Mouse (Mus musculus): ENCODE measurements around the gene 4430402I18Rik. TPM values are rescaled to one million over a fixed set of nuclear protein-coding genes. Genes with fewer than 3 reads are reported as not detected.

4430402I18Rik gene
- polyA plus RNA-seq, 1 experiment: 0.02 TPM

GRCm38 (mm10) chr19:28850510-28850909 is 117.1 kb downstream of the 4430402I18Rik start:
- TF ChIP-seq USF1 (IDR thresholded peaks at IDR 0.05; ENCODE audit: low read depth) (no peak), CEBPB (IDR thresholded peaks at IDR 0.05; ENCODE audit: low read depth) (no peak)
- no peak overlapping the region for H3ac ChIP-seq (ENCODE audit: control insufficient read depth, insufficient read length, low read depth)
- H3K79me3 ChIP-seq (ENCODE audit: low read depth): no peaks in the 10 kb centered on the region
- no peaks in the 10 kb centered on the region for H3K36me3 ChIP-seq (ENCODE audit: control insufficient read depth, insufficient read depth)
- H3K4me3 ChIP-seq (ENCODE audit: insufficient read depth, poor library complexity, severe bottlenecking): no peak overlapping the region
- peaks cover under 1% of the 10 kb centered on the region for H3K27me3 ChIP-seq (ENCODE audit: control insufficient read depth, insufficient read depth, insufficient read length)
- no peaks in the 10 kb centered on the region for H3K79me2 ChIP-seq (ENCODE audit: control insufficient read depth, insufficient read depth)

DNA sequence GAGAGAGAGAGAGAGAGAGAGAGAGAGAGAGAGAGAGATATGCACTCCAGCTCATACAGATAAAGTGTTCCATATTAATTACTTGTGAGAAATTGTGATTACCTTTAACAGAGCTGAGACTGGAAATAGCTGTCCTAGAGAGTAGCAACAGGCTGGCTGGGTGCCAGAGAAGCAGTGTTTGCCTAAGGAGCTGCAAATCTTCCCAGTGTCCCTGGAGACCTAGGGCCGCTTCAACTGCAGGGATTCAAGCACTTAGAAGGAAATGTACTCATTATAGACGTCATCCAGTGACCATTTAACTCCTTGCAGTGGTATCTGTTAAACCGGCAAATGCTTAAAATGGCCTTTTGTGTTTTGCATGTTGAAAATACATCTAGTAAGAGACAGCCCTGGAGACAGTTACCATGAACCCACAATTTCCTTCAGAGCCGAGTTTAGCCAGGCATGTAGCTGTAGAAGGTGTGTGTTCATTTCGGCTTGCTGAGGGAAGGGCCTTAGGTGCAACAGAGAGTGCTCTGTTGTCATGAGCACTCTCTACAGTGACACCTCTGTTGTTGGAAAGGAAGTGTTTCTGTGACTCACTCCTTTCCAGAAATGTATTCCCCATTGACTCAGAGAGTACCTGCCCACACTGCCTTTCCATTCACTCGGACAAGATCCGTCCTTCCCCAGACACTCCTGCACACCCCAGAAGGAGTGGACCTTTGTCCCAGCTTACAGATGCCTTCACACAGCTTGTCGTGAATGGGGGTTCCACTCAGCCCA is 122.5 kb downstream of the 4430402I18Rik start:
- Histone ChIP-seq H3K79me3 (ENCODE audit: low read depth) (no peaks in the 10 kb centered on the region), H3K79me2 (ENCODE audit: control insufficient read depth, insufficient read depth) (no peaks in the 10 kb centered on the region), H3ac (ENCODE audit: control insufficient read depth, insufficient read length, low read depth) (no peak overlapping the region), H3K36me3 (ENCODE audit: control insufficient read depth, insufficient read depth) (no peaks in the 10 kb centered on the region), H3K27me3 (ENCODE audit: control insufficient read depth, insufficient read depth, insufficient read length) (peaks cover 11% of the 10 kb centered on the region), H3K4me3 (ENCODE audit: insufficient read depth, poor library complexity, severe bottlenecking) (no peak overlapping the region)
- TF ChIP-seq CTCF (IDR thresholded peaks at IDR 0.05; ENCODE audit: control insufficient read depth, insufficient read depth, insufficient read length) (no peak), FOSL1 (IDR thresholded peaks at IDR 0.05; ENCODE audit: insufficient read depth, low read length, poor library complexity, severe bottlenecking) (no peak), MYOD1 (IDR thresholded peaks at IDR 0.05; ENCODE audit: control insufficient read depth, insufficient read length, low read depth) (no peak), CEBPB (IDR thresholded peaks at IDR 0.05; ENCODE audit: low read depth) (no peak), MYOG (IDR thresholded peaks at IDR 0.05; ENCODE audit: control insufficient read depth, extremely low read depth, insufficient read length) (no peak), MAX (IDR thresholded peaks at IDR 0.05) (no peak), USF1 (IDR thresholded peaks at IDR 0.05; ENCODE audit: low read depth) (no peak)

Other genes starting within 250 kb of the 4430402I18Rik start
- gene Slc1a1, start 132.8 kb downstream of the 4430402I18Rik start, polyA plus RNA-seq (2012; fragmentation: generic; extraction: Trizol): 0.01 TPM
- gene Plpp6, start 3.8 kb downstream of the 4430402I18Rik start, polyA plus RNA-seq (2012; fragmentation: generic; extraction: Trizol): 1.3 TPM
- 6.4 TPM for gene Cdc37l1, start 22.6 kb upstream of the 4430402I18Rik start, polyA plus RNA-seq (2012; fragmentation: generic; extraction: Trizol)
- gene Ak3, start 80.2 kb upstream of the 4430402I18Rik start, polyA plus RNA-seq (2012; fragmentation: generic; extraction: Trizol): 22.1 TPM
- 45.4 TPM for gene Rcl1, start 133.6 kb upstream of the 4430402I18Rik start, polyA plus RNA-seq (2012; fragmentation: generic; extraction: Trizol)

Measured in C2C12 (cell line).